Mouse (Mus musculus): ENCODE results near the gene Samm50.
"Not testable (repeated sequence)": the region's sequence is repeated elsewhere in the genome, so short reads cannot be mapped to it uniquely, and the experiment has no call there.

Gene Samm50

GRCm38 (mm10) chr15:84192058-84192791, at the start of gene Samm50:
TSS of gene Samm50 (plus strand) at chr15:84192241.
- in situ Hi-C loops (cut with MboI, MseI): no loop called here

- in situ Hi-C loops (cut with MboI, MseI): no loop called here
Measured at GRCm38 (mm10) chr15:84156158-84156557, 35.9 kb upstream of the Samm50 start.

- in situ Hi-C loops (cut with MboI, MseI): not testable (repeated sequence)
Measured at GRCm38 (mm10) chr15:84157530-84157929, 34.5 kb upstream of the Samm50 start.

GRCm38 (mm10) chr15:84161871-84162270, 30.2 kb upstream of the Samm50 start:
- in situ Hi-C loops (cut with MboI, MseI): no loop called here

- in situ Hi-C loops (cut with MboI, MseI): no loop called here
Measured at GRCm38 (mm10) chr15:84166818-84167217, 25.2 kb upstream of the Samm50 start.

GRCm38 (mm10) chr15:84167600-84167999, 24.4 kb upstream of the Samm50 start, which contains the start of gene Pnpla3:
TSS of gene Pnpla3 (plus strand) at chr15:84167837.
- in situ Hi-C loops (cut with MboI, MseI): no loop called here

GRCm38 (mm10) chr15:84168170-84169161, 23.6 kb upstream of the Samm50 start:
- in situ Hi-C loops (cut with MboI, MseI): no loop called here

GRCm38 (mm10) chr15:84169511-84169910, 22.5 kb upstream of the Samm50 start:
- in situ Hi-C loops (cut with MboI, MseI): no loop called here

- in situ Hi-C loops (cut with MboI, MseI): loop anchor here (10.0 kb wide), 1 partner anchor 996 kb away; the partner anchor contains the start of gene Cyb5r3
Measured at GRCm38 (mm10) chr15:84171166-84171565, 20.9 kb upstream of the Samm50 start.

- in situ Hi-C loops (cut with MboI, MseI): loop anchor here (10.0 kb wide), 1 partner anchor 1004 kb away; the partner anchor contains the start of gene Cyb5r3
Measured at GRCm38 (mm10) chr15:84178733-84179132, 13.3 kb upstream of the Samm50 start.

- in situ Hi-C loops (cut with MboI, MseI): loop anchor here (5.0 kb wide), 1 partner anchor 65 kb away; no protein-coding TSS in a partner anchor
Measured at GRCm38 (mm10) chr15:84182000-84182399, 10.0 kb upstream of the Samm50 start.

GRCm38 (mm10) chr15:84183967-84184366, 8.1 kb upstream of the Samm50 start:
- in situ Hi-C loops (cut with MboI, MseI): loop anchor here (5.0 kb wide), 1 partner anchor 67 kb away; no protein-coding TSS in a partner anchor

- in situ Hi-C loops (cut with MboI, MseI): no loop called here
Measured at GRCm38 (mm10) chr15:84186196-84186595, 5.8 kb upstream of the Samm50 start.

- in situ Hi-C loops (cut with MboI, MseI): no loop called here
Measured at GRCm38 (mm10) chr15:84188887-84189530, 3.0 kb upstream of the Samm50 start.

GRCm38 (mm10) chr15:84189881-84190280, 2.2 kb upstream of the Samm50 start:
- in situ Hi-C loops (cut with MboI, MseI): no loop called here

- in situ Hi-C loops (cut with MboI, MseI): no loop called here
Measured at GRCm38 (mm10) chr15:84191724-84192057, 350 bp upstream of the Samm50 start.

- in situ Hi-C loops (cut with MboI, MseI): no loop called here
Measured at GRCm38 (mm10) chr15:84196486-84197165, 4.6 kb downstream of the Samm50 start.

- in situ Hi-C loops (cut with MboI, MseI): no loop called here
Measured at GRCm38 (mm10) chr15:84207327-84207726, 15.3 kb downstream of the Samm50 start.

GRCm38 (mm10) chr15:84209517-84210412, 17.7 kb downstream of the Samm50 start:
- in situ Hi-C loops (cut with MboI, MseI): no loop called here

GRCm38 (mm10) chr15:84210461-84210860, 18.4 kb downstream of the Samm50 start:
- in situ Hi-C loops (cut with MboI, MseI): no loop called here
